32 mouse cellular contexts compared by ENCODE assay signal in the genomic region with DNA sequence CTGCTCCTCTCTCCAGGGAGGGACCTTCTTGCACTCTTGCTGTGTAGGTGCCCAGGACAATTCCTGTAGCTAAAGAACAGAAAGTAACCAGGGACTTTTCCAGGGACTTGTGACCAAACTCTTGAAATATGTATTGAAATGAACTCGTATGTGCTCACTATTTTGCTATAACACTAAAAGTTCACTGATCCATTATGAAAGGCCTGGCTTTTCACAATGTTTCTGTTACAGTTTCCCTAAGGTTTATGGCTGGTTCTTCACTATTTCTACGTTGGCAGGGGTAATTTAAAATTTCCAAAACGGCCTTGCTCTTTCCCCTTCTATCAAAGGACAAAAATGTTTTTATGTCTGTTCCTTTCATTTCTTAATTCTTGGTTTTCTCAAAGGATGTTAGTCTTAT.
"Had no signal": no experiment of that assay in that cellular context is flagged by ENCODE, and none has a peak within 500 bp of the region (broad histone marks: within the 10 kb centered on the region; RNA-seq: fewer than 3 reads in every experiment).

No protein-coding gene starts in this region.

- H3K27me3 ChIP-seq: limb, embryonic 12.5 days; limb, embryonic 13.5 days; limb, embryonic 15.5 days; liver, embryonic 12.5 days; liver, embryonic 13.5 days; liver, embryonic 15.5 days; lung, embryonic 15.5 days; megakaryocyte, embryonic 14.5 days; midbrain, embryonic 12.5 days; midbrain, embryonic 13.5 days; midbrain, embryonic 15.5 days; neural tube, embryonic 12.5 days had no signal

- H3K9me3 ChIP-seq: limb, embryonic 10.5 days; limb, embryonic 12.5 days; limb, embryonic 13.5 days; limb, embryonic 15.5 days; liver, embryonic 12.5 days; liver, embryonic 13.5 days; liver, embryonic 15.5 days; lung, embryonic 15.5 days; megakaryocyte, embryonic 14.5 days; midbrain, embryonic 10.5 days; midbrain, embryonic 12.5 days; midbrain, embryonic 13.5 days; midbrain, embryonic 15.5 days; neural tube, embryonic 12.5 days had no signal

- H3K36me3 ChIP-seq: limb, embryonic 10.5 days; limb, embryonic 12.5 days; limb, embryonic 13.5 days; limb, embryonic 15.5 days; liver, embryonic 12.5 days; liver, embryonic 13.5 days; liver, embryonic 15.5 days; lung, embryonic 15.5 days; midbrain, embryonic 10.5 days; midbrain, embryonic 12.5 days; midbrain, embryonic 13.5 days; midbrain, embryonic 15.5 days; neural tube, embryonic 12.5 days had no signal

- H3K4me1 ChIP-seq: limb, embryonic 10.5 days; limb, embryonic 12.5 days; limb, embryonic 13.5 days; limb, embryonic 15.5 days; liver, embryonic 12.5 days; liver, embryonic 13.5 days; liver, embryonic 15.5 days; lung, embryonic 15.5 days; megakaryocyte, embryonic 14.5 days; midbrain, embryonic 10.5 days; midbrain, embryonic 12.5 days; midbrain, embryonic 13.5 days; midbrain, embryonic 15.5 days; neural tube, embryonic 12.5 days had no signal

- H3K9ac ChIP-seq: limb, embryonic 12.5 days; limb, embryonic 13.5 days; limb, embryonic 15.5 days; liver, embryonic 12.5 days; liver, embryonic 13.5 days; liver, embryonic 14.5 days; liver, embryonic 15.5 days; liver, postnatal 0 days; lung, embryonic 14.5 days; lung, embryonic 15.5 days; midbrain, embryonic 12.5 days; midbrain, embryonic 13.5 days; midbrain, embryonic 15.5 days; neural tube, embryonic 12.5 days had no signal

- H3K4me3 ChIP-seq: limb, embryonic 10.5 days; limb, embryonic 12.5 days; limb, embryonic 13.5 days; limb, embryonic 15.5 days; liver, embryonic 12.5 days; liver, embryonic 13.5 days; liver, embryonic 15.5 days; lung, embryonic 15.5 days; megakaryocyte, embryonic 14.5 days; midbrain, embryonic 10.5 days; midbrain, embryonic 12.5 days; midbrain, embryonic 13.5 days; midbrain, embryonic 15.5 days; myocyte; neural tube, embryonic 12.5 days had no signal

- H3K4me2 ChIP-seq: limb, embryonic 12.5 days; limb, embryonic 13.5 days; limb, embryonic 15.5 days; liver, embryonic 11.5 days; liver, embryonic 12.5 days; liver, embryonic 13.5 days; liver, embryonic 15.5 days; lung, embryonic 14.5 days; lung, embryonic 15.5 days; midbrain, embryonic 11.5 days; midbrain, embryonic 12.5 days; midbrain, embryonic 13.5 days; midbrain, embryonic 15.5 days; neural tube, embryonic 12.5 days had no signal

- DNase-seq: left cerebral cortex, postnatal 4 days; liver; liver, embryonic 13.5 days; liver, postnatal 0 days; lung, adult 18-20 months; lung, adult 2 months; lung, embryonic 14.5 days; lung, postnatal 10 days; lung, postnatal 14 days; lung, postnatal 36 days; lung, postnatal 4 days; midbrain, embryonic 14.5 days had no signal

- H3K27ac ChIP-seq: limb, embryonic 10.5 days; limb, embryonic 12.5 days; limb, embryonic 13.5 days; limb, embryonic 15.5 days; liver, embryonic 12.5 days; liver, embryonic 13.5 days; liver, embryonic 14.5 days; liver, embryonic 15.5 days; lung, embryonic 15.5 days; macrophage; midbrain, embryonic 10.5 days; midbrain, embryonic 12.5 days; midbrain, embryonic 13.5 days; midbrain, embryonic 15.5 days; neural tube, embryonic 12.5 days had no signal

- ATAC-seq: liver, embryonic 12.5 days; liver, postnatal 0 days; lung, postnatal 0 days; midbrain, embryonic 13.5 days; midbrain, embryonic 15.5 days; midbrain, embryonic 16.5 days had no signal
